Mouse (Mus musculus) stomach, postnatal 0 days (tissue): ENCODE measurements around the gene Sh3bgr. TPM values are rescaled to one million over a fixed set of nuclear protein-coding genes. Genes with fewer than 3 reads are reported as not detected.

Source experiments
- ATAC-seq: fragments of 200-750 bp; cut with Nextera tagmentation; 2 replicates; pipeline ENCODE4 v1.8.0; 2017; ENCODE audit not compliant: low FRiP score, low TSS enrichment
- DNase-seq: peaks from one replicate; pipeline ENCODE4 v3.0.0-alpha.2; 2016; ENCODE audit warnings: low spot score
- H3K27ac ChIP-seq: fragments of 300-500 bp; sonication (generic); replicated peaks from 2 replicates; pipeline ENCODE4 v1.5.1; 2014; ENCODE audit warnings: mild to moderate bottlenecking, control low read depth
- H3K27me3 ChIP-seq: fragments of 300-500 bp; sonication (generic); 2 replicates; pipeline ENCODE4 v1.6.1; 2014; ENCODE audit warnings: low read length; ENCODE audit not compliant: control insufficient read depth, insufficient read depth
- H3K36me3 ChIP-seq: fragments of 300-500 bp; sonication (generic); 2 replicates; pipeline ENCODE4 v1.6.1; 2014; ENCODE audit warnings: low read length, mixed read lengths; ENCODE audit not compliant: control insufficient read depth, insufficient read depth
- H3K4me1 ChIP-seq: fragments of 300-500 bp; sonication (generic); replicated peaks from 2 replicates; pipeline ENCODE4 v1.6.1; 2014; ENCODE audit warnings: antibody characterized with exemption; ENCODE audit not compliant: control insufficient read depth, insufficient read depth
- H3K4me2 ChIP-seq: fragments of 300-500 bp; sonication (generic); replicated peaks from 2 replicates; pipeline ENCODE4 v1.6.1; 2014; ENCODE audit warnings: low read depth, mild to moderate bottlenecking, control low read depth, moderate library complexity
- H3K4me3 ChIP-seq: fragments of 300-500 bp; sonication (generic); 2 replicates; pipeline ENCODE4 v1.5.1; 2014; ENCODE audit warnings: low read depth, low read length, control low read depth
- H3K9ac ChIP-seq: fragments of 300-500 bp; sonication (generic); 2 replicates; pipeline ENCODE4 v1.6.1; 2014; ENCODE audit warnings: mild to moderate bottlenecking, low read length, control low read depth, mixed read lengths
- H3K9me3 ChIP-seq: fragments of 300-500 bp; sonication (generic); 2 replicates; pipeline ENCODE4 v1.6.1; 2016; ENCODE audit warnings: low read length; ENCODE audit not compliant: control insufficient read depth
- CTCF ChIP-seq: IDR thresholded peaks from 2 replicates; pipeline ENCODE4 v1.5.1; 2016; ENCODE audit warnings: antibody characterized with exemption, low read depth, mild to moderate bottlenecking, moderate library complexity
- EP300 ChIP-seq: optimal IDR thresholded peaks from 2 replicates; pipeline ENCODE3; 2016; ENCODE audit warnings: antibody characterized with exemption
- WGBS: fragments of 180-500 bp; shearing (Covaris S2); extraction: QIAGEN DNeasy Blood & Tissue Kit; methylation state at CpG from one replicate; pipeline ENCODE4 v1.1.7; 2014; 5-methylcytosine and 5-hydroxymethylcytosine counted together
- polyA plus RNA-seq: library from polyadenylated mRNA; unstranded; fragments of >200 nt; fragmentation: Nextera tagmentation; extraction: Ambion mirVana; gene quantifications from 2 replicates; pipeline ENCODE4 v1.2.1, GENCODE M21; 2015

Gene Sh3bgr
- 32.1 and 35.6 TPM in 2 replicates for polyA plus RNA-seq

DNA sequence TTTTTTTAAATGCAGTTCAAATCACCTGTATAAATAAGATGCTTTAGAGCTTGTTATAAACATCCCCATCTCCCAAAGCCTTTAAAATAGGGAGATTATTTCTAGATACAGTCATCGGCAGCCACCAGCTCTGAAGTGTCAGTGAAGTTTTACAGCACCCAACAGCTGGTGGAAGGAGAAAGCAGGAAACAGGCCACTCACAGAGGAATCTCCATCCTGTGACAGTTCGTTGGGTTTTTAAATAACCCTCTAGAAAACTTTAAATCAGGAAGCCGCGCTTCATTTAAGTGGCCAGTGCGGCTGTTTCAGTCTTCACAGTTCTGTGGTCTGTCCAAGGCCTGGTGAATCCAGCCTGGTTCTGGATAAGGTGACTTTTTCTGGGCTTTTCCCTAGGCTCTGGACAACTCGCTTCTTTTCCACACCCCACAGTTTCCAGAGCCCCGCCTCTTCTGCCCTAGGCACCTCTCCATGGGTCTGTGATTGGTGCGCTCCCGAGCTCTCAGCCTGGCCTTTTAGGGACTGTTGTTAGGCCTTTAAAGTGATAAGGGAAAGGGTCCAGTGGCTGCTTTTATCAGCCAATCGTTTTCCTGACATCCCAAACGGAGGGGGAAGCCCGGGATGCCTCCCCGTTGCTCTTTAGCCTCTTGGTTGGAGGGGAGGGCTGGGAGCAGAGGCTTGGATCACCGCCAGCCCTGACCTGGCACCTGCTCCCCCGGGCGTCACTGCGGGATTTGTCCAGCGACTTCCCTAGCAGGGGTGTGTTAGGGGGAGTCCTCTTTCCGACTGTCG lies at the start of gene Sh3bgr:
Gene Sh3bgr, plus strand, starts transcription at position 538 of the 789 bp plus-strand sequence.
- TF ChIP-seq EP300 (no peak), CTCF (no peak)
- H3K4me1 ChIP-seq = 0 out of 2 replicates have a peak, but pooled peaks cover 3% of the 10 kb centered on the region
- ATAC-seq (peak; percentile 93), DNase-seq (peak; percentile 72)
- H3K27me3 ChIP-seq = no peaks in the 10 kb centered on the region
- H3K27ac ChIP-seq = peak within 1 kb of the TSS; percentile 84
- peak within 1 kb of the TSS; percentile 58 for H3K9ac ChIP-seq
- peak within 1 kb of the TSS; percentile 31 for H3K4me3 ChIP-seq
- H3K9me3 ChIP-seq = no peaks in the 10 kb centered on the region
- H3K36me3 ChIP-seq = no peaks in the 10 kb centered on the region
- 4% methylated on average over 20 of the region's 20 CpGs for WGBS
- peak within 1 kb of the TSS; percentile 60 for H3K4me2 ChIP-seq

DNA sequence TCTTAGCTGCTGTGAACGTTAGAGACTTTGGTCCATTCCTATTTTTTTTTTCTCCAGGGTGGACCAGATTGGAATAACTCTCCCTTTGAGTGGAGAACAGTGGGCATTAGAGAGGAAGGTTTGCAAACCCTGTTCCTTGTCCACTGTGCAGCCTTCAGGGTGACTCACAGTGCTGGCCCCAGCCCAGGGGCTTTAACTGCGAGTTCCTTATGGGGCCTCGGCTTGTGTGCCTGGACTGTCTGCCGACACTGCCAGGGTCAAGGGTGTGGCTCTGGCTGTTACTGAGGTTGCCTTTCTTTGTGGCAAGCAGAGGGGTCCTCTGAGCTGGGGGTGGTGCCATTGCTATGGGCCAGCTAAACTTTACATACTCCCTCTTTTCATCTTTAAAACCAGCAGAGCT lies 49.3 kb upstream of the Sh3bgr start:
- Histone ChIP-seq H3K9ac (peak overlapping the region; percentile 23), H3K9me3 (no peaks in the 10 kb centered on the region), H3K4me2 (0 out of 2 replicates have a peak overlapping the region, but pooled peaks have one; percentile 1), H3K27me3 (no peaks in the 10 kb centered on the region), H3K36me3 (peaks cover 6% of the 10 kb centered on the region; the same call in 1 of the 2 replicates), H3K4me1 (peaks cover 10% of the 10 kb centered on the region; the same call in 1 of the 2 replicates), H3K4me3 (no peak overlapping the region), H3K27ac (peak overlapping the region; percentile 70)
- peak; percentile 58 for ATAC-seq
- WGBS = 13% methylated on average over 4 of the region's 4 CpGs
- TF ChIP-seq CTCF (no peak), EP300 (no peak)
- peak; percentile 62 for DNase-seq

DNA sequence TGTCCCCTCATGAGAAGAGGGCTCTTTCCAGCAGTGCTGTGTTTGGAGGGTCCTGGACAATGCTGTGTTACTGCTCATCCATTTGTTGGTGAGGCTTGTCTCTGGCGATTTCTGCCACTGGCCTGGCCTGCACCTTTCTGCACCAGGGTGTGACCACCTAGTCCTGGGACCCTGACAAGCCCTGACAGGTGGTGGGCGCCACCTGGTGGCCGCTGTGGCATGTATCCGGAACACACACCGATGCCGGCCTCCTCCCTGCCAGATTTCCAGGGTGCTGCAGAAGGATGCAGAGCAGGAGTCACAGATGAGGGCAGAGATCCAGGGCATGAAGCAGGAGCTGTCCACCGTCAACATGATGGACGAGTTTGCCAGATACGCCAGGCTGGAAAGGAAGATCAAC lies 48.7 kb upstream of the Sh3bgr start:
- peak overlapping the region; percentile 70 for H3K27ac ChIP-seq
- H3K36me3 ChIP-seq = peaks cover 6% of the 10 kb centered on the region; the same call in 1 of the 2 replicates
- H3K27me3 ChIP-seq = no peaks in the 10 kb centered on the region
- TF ChIP-seq CTCF (peak; percentile 95), EP300 (no peak)
- peaks cover 10% of the 10 kb centered on the region; the same call in 1 of the 2 replicates for H3K4me1 ChIP-seq
- H3K9me3 ChIP-seq = no peaks in the 10 kb centered on the region
- 0 out of 2 replicates have a peak overlapping the region, but pooled peaks have one; percentile 1 for H3K4me2 ChIP-seq
- 19% methylated on average over 9 of the region's 9 CpGs for WGBS
- no peak overlapping the region for H3K4me3 ChIP-seq
- DNase-seq (peak; percentile 85), ATAC-seq (peak; percentile 53)
- 0 out of 2 replicates have a peak overlapping the region, but pooled peaks have one; percentile 23 for H3K9ac ChIP-seq

DNA sequence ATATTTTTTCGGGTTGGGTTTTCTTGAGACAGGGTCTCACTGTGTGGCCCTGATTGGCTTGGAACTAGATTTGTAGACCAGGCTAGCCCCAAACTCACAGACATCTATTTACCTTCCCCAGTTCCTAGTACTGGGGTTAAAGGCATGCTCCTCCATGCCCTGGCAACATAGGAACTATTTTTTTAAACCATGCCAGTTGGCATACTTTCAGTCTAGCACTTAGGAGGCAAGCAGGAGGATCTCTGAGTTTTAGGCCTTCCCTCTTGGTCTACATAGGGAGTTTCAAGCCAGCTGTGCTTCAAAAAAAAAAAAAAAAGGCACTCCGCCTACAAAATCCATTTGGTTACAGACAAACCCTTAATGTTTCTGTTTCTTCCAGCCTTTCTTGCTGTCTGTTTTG lies 45.8 kb upstream of the Sh3bgr start:
- Histone ChIP-seq H3K4me1 (peaks cover 7% of the 10 kb centered on the region; the same call in 1 of the 2 replicates), H3K9ac (no peak overlapping the region), H3K27me3 (no peaks in the 10 kb centered on the region), H3K27ac (peak overlapping the region; percentile 82), H3K4me2 (no peak overlapping the region), H3K4me3 (no peak overlapping the region), H3K9me3 (no peaks in the 10 kb centered on the region), H3K36me3 (peaks cover 6% of the 10 kb centered on the region; the same call in 1 of the 2 replicates)
- TF ChIP-seq EP300 = no peak
- no peak for TF ChIP-seq CTCF
- ATAC-seq = no peak
- DNase-seq = no peak
- 81% methylated on average over 2 of the region's 2 CpGs for WGBS

DNA sequence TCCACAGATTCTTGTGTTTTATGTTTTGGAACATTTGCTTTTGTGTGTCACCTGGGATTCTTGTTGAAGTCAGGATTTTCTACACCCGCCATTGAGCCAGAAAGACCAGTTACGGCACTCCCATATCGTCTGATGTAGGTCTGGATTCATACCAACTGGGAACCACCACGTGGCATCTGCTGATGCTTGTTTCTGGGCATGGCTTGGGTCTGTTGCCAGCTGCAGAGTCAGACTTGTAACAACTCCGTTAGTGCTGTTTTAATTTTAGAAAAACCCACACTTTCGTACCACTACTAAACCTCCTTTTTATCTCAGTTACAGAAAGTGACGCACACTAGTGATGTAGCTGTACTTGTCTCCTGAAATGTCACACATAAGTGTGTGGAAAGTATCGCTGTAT lies 44.2 kb upstream of the Sh3bgr start:
- Histone ChIP-seq H3K4me1 (peaks cover 4% of the 10 kb centered on the region), H3K4me2 (no peak overlapping the region), H3K4me3 (no peak overlapping the region), H3K9ac (no peak overlapping the region), H3K27me3 (no peaks in the 10 kb centered on the region), H3K36me3 (peaks cover 6% of the 10 kb centered on the region; the same call in 1 of the 2 replicates), H3K27ac (peak overlapping the region; percentile 82), H3K9me3 (no peaks in the 10 kb centered on the region)
- TF ChIP-seq CTCF (no peak), EP300 (peak; percentile 37)
- no peak for DNase-seq
- ATAC-seq = no peak
- WGBS = 67% methylated on average over 8 of the region's 8 CpGs

DNA sequence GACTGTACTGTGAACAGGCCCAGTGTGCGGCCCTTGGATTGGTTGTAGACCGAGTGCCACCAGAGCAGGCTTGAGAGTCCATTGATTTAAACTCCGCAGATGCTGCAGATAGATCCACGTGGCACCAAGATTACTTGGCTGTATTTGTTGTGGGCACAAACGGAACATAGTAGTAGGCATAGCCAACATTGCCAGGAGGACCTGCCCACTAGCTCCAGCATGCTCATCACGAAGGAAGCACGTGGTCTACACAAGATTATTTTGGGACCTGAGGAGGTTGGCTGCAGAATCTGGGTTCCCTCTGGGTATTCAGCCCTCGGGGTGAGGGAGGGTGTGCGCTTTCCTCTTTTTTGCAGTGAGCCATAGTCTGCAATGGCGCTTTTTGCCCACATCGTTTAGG lies 43.1 kb upstream of the Sh3bgr start:
- WGBS = 85% methylated on average over 11 of the region's 11 CpGs
- Histone ChIP-seq H3K4me3 (no peak overlapping the region), H3K9me3 (no peaks in the 10 kb centered on the region), H3K27ac (0 out of 2 replicates have a peak overlapping the region, but pooled peaks have one; percentile 58), H3K36me3 (peaks cover 6% of the 10 kb centered on the region; the same call in 1 of the 2 replicates), H3K4me2 (no peak overlapping the region), H3K4me1 (no peaks in the 10 kb centered on the region; the same call in 1 of the 2 replicates), H3K27me3 (no peaks in the 10 kb centered on the region), H3K9ac (no peak overlapping the region)
- no peak for ATAC-seq
- TF ChIP-seq CTCF (no peak), EP300 (no peak)
- DNase-seq = no peak
